Mouse (Mus musculus) kidney, embryonic 15.5 days (tissue): ENCODE results near the gene Galnt12. TPM values are rescaled to one million over a fixed set of nuclear protein-coding genes. Genes with fewer than 3 reads are reported as not detected.

ENCODE experiments used
- ATAC-seq: fragments of 200-750 bp; cut with Nextera tagmentation; replicated peaks from 2 replicates; pipeline ENCODE4 v1.8.0; 2017; ENCODE audit warnings: moderate TSS enrichment; ENCODE audit not compliant: low FRiP score
- H3K27ac ChIP-seq: fragments of 300-500 bp; sonication (generic); 2 replicates; pipeline ENCODE4 v1.5.1; 2015; ENCODE audit warnings: mild to moderate bottlenecking, inconsistent platforms
- H3K27me3 ChIP-seq: fragments of 300-500 bp; sonication (generic); 2 replicates; pipeline ENCODE4 v1.6.1; 2015; ENCODE audit warnings: inconsistent platforms
- H3K36me3 ChIP-seq: fragments of 300-500 bp; sonication (generic); 2 replicates; pipeline ENCODE4 v1.6.1; 2015; ENCODE audit warnings: inconsistent platforms
- H3K4me1 ChIP-seq: fragments of 300-500 bp; sonication (generic); 2 replicates; pipeline ENCODE4 v1.6.1; 2015; ENCODE audit warnings: inconsistent platforms
- H3K4me2 ChIP-seq: fragments of 300-500 bp; sonication (generic); 2 replicates; pipeline ENCODE4 v1.6.1; 2015; ENCODE audit warnings: moderate library complexity, mild to moderate bottlenecking, inconsistent platforms
- H3K4me3 ChIP-seq: fragments of 300-500 bp; sonication (generic); replicated peaks from 2 replicates; pipeline ENCODE4 v1.5.1; 2015; ENCODE audit warnings: mild to moderate bottlenecking, inconsistent platforms
- H3K9ac ChIP-seq: fragments of 300-500 bp; sonication (generic); 2 replicates; pipeline ENCODE4 v1.6.1; 2015; ENCODE audit warnings: mild to moderate bottlenecking, inconsistent platforms
- H3K9me3 ChIP-seq: fragments of 300-500 bp; sonication (generic); replicated peaks from 2 replicates; pipeline ENCODE4 v1.6.1; 2016; ENCODE audit warnings: inconsistent platforms
- WGBS: fragments of 180-500 bp; shearing (Covaris S2); methylation state at CpG from one replicate; pipeline ENCODE4 v1.1.7; 2015; ENCODE audit warnings: mixed read lengths; 5-methylcytosine and 5-hydroxymethylcytosine counted together
- polyA plus RNA-seq: library from polyadenylated mRNA; unstranded; fragments of >200 nt; fragmentation: Nextera tagmentation; extraction: Ambion mirVana; gene quantifications from 2 replicates; pipeline ENCODE4 v1.2.1, GENCODE M21; 2015

The Galnt12 gene
- polyA plus RNA-seq, 1 experiment from 2014 or later = 9.0 TPM

GRCm38 (mm10) chr4:47172314-47172713, 80.6 kb downstream of the Galnt12 start:
- Histone ChIP-seq H3K9ac (no peak overlapping the region), H3K36me3 (no peaks in the 10 kb centered on the region), H3K9me3 (no peaks in the 10 kb centered on the region), H3K4me1 (0 out of 2 replicates have a peak, but pooled peaks cover 5% of the 10 kb centered on the region), H3K4me3 (no peak overlapping the region), H3K4me2 (no peak overlapping the region), H3K27ac (no peak overlapping the region), H3K27me3 (no peaks in the 10 kb centered on the region)
- no peak for ATAC-seq
- WGBS = 68% methylated on average over 1 of the region's 1 CpGs

Other genes with a start within 250 kb of the Galnt12 start
- 0.18 and 0.19 TPM in 2 replicates for gene Gabbr2, start 100.0 kb upstream of the Galnt12 start, polyA plus RNA-seq
- gene Anks6, start 34.5 kb upstream of the Galnt12 start, polyA plus RNA-seq = 5.5 and 6.5 TPM in 2 replicates
- 21.9 and 24.0 TPM in 2 replicates for gene Col15a1, start 116.3 kb downstream of the Galnt12 start, polyA plus RNA-seq